Mouse (Mus musculus): Measurements from ENCODE around the gene Shisa6. TPM values are rescaled to one million over a fixed set of nuclear protein-coding genes. Genes with fewer than 3 reads are reported as not detected.

Gene Shisa6
- polyA plus RNA-seq, 1 experiment from 2014 or later = 1.8 TPM

- Histone ChIP-seq H3K9me3 (no peaks in the 10 kb centered on the region), H3K27ac (replicated peaks) (peak overlapping the region; percentile 62), H3K4me3 (peak overlapping the region; percentile 77), H3K36me3 (no peaks in the 10 kb centered on the region), H3K4me1 (peaks cover 38% of the 10 kb centered on the region), H3K27me3 (peaks cover 41% of the 10 kb centered on the region), H3K4me2 (replicated peaks) (peak overlapping the region; percentile 94), H3K9ac (replicated peaks) (peak overlapping the region; percentile 56)
- peak; percentile 86 for ATAC-seq (replicated peaks)
- under 1% methylated on average over 82 of the region's 126 CpGs for WGBS
Observed at GRCm38 (mm10) chr11:66526046-66526980, 549 bp upstream of the Shisa6 start.

- Histone ChIP-seq H3K36me3 (no peaks in the 10 kb centered on the region), H3K4me1 (peaks cover 38% of the 10 kb centered on the region), H3K9me3 (no peaks in the 10 kb centered on the region), H3K4me3 (peak overlapping the region; percentile 77), H3K27ac (replicated peaks) (no peak overlapping the region), H3K27me3 (peaks cover 36% of the 10 kb centered on the region), H3K4me2 (replicated peaks) (peak overlapping the region; percentile 94), H3K9ac (replicated peaks) (no peak overlapping the region)
- 43% methylated on average over 4 of the region's 4 CpGs for WGBS
- no peak for ATAC-seq (replicated peaks)
Observed at GRCm38 (mm10) chr11:66524251-66524650, 1.5 kb downstream of the Shisa6 start.

GRCm38 (mm10) chr11:66522376-66522775 lies 3.4 kb downstream of the Shisa6 start:
- no peak overlapping the region for H3K27ac ChIP-seq (replicated peaks)
- H3K9me3 ChIP-seq = no peaks in the 10 kb centered on the region
- 57% methylated on average over 4 of the region's 4 CpGs for WGBS
- H3K36me3 ChIP-seq = no peaks in the 10 kb centered on the region
- no peak overlapping the region for H3K9ac ChIP-seq (replicated peaks)
- peaks cover 29% of the 10 kb centered on the region for H3K27me3 ChIP-seq
- ATAC-seq (replicated peaks) = no peak
- H3K4me2 ChIP-seq (replicated peaks) = no peak overlapping the region
- H3K4me3 ChIP-seq = no peak overlapping the region
- peaks cover 31% of the 10 kb centered on the region for H3K4me1 ChIP-seq

- no peak overlapping the region for H3K4me2 ChIP-seq (replicated peaks)
- ATAC-seq (replicated peaks) = no peak
- WGBS = 83% methylated on average over 6 of the region's 6 CpGs
- H3K27ac ChIP-seq (replicated peaks) = no peak overlapping the region
- H3K9ac ChIP-seq (replicated peaks) = no peak overlapping the region
- no peaks in the 10 kb centered on the region for H3K36me3 ChIP-seq
- peaks cover 14% of the 10 kb centered on the region; the same call in 1 of the 2 replicates for H3K4me1 ChIP-seq
- no peak overlapping the region for H3K4me3 ChIP-seq
- H3K27me3 ChIP-seq = peaks cover 9% of the 10 kb centered on the region
- no peaks in the 10 kb centered on the region for H3K9me3 ChIP-seq
Observed at GRCm38 (mm10) chr11:66519386-66519785, 6.4 kb downstream of the Shisa6 start.

- H3K4me3 ChIP-seq = no peak overlapping the region
- H3K27me3 ChIP-seq = no peaks in the 10 kb centered on the region
- H3K36me3 ChIP-seq = no peaks in the 10 kb centered on the region
- no peak overlapping the region for H3K4me2 ChIP-seq (replicated peaks)
- H3K9ac ChIP-seq (replicated peaks) = no peak overlapping the region
- no peaks in the 10 kb centered on the region for H3K4me1 ChIP-seq
- 91% methylated on average over 5 of the region's 5 CpGs for WGBS
- ATAC-seq (replicated peaks) = no peak
- H3K9me3 ChIP-seq = no peaks in the 10 kb centered on the region
- no peak overlapping the region for H3K27ac ChIP-seq (replicated peaks)
Observed at GRCm38 (mm10) chr11:66514346-66514745, 11.4 kb downstream of the Shisa6 start.

GRCm38 (mm10) chr11:66500951-66501350 lies 24.8 kb downstream of the Shisa6 start:
- 70% methylated on average over 2 of the region's 2 CpGs for WGBS

GRCm38 (mm10) chr11:66498857-66499445 lies 26.8 kb downstream of the Shisa6 start:
- Histone ChIP-seq H3K4me1 (no peaks in the 10 kb centered on the region), H3K4me3 (no peak overlapping the region), H3K9me3 (no peaks in the 10 kb centered on the region), H3K4me2 (replicated peaks) (no peak overlapping the region), H3K36me3 (no peaks in the 10 kb centered on the region), H3K9ac (replicated peaks) (no peak overlapping the region), H3K27ac (replicated peaks) (no peak overlapping the region), H3K27me3 (no peaks in the 10 kb centered on the region)
- WGBS = 70% methylated on average over 9 of the region's 9 CpGs
- no peak for ATAC-seq (replicated peaks)

More at GRCm38 (mm10) chr11:66500951-66501350, 24.8 kb downstream of the Shisa6 start:
- no peaks in the 10 kb centered on the region for H3K4me1 ChIP-seq
- H3K4me3 ChIP-seq = no peak overlapping the region
- no peak for ATAC-seq (replicated peaks)
- H3K4me2 ChIP-seq (replicated peaks) = no peak overlapping the region
- no peaks in the 10 kb centered on the region for H3K36me3 ChIP-seq
- no peak overlapping the region for H3K27ac ChIP-seq (replicated peaks)
- H3K9ac ChIP-seq (replicated peaks) = no peak overlapping the region
- H3K9me3 ChIP-seq = no peaks in the 10 kb centered on the region
- H3K27me3 ChIP-seq = no peaks in the 10 kb centered on the region

GRCm38 (mm10) chr11:66496235-66496634 lies 29.5 kb downstream of the Shisa6 start:
- no peak overlapping the region for H3K4me2 ChIP-seq (replicated peaks)
- no peaks in the 10 kb centered on the region for H3K27me3 ChIP-seq
- no peak overlapping the region for H3K9ac ChIP-seq (replicated peaks)
- no peak for ATAC-seq (replicated peaks)
- no peak overlapping the region for H3K4me3 ChIP-seq
- H3K4me1 ChIP-seq = no peaks in the 10 kb centered on the region
- 77% methylated on average over 9 of the region's 9 CpGs for WGBS
- no peaks in the 10 kb centered on the region for H3K9me3 ChIP-seq
- no peak overlapping the region for H3K27ac ChIP-seq (replicated peaks)
- H3K36me3 ChIP-seq = no peaks in the 10 kb centered on the region

- WGBS = 85% methylated on average over 3 of the region's 3 CpGs
- ATAC-seq (replicated peaks) = no peak
- Histone ChIP-seq H3K4me1 (no peaks in the 10 kb centered on the region), H3K36me3 (no peaks in the 10 kb centered on the region), H3K4me3 (no peak overlapping the region), H3K9me3 (no peaks in the 10 kb centered on the region), H3K4me2 (replicated peaks) (no peak overlapping the region), H3K27me3 (no peaks in the 10 kb centered on the region), H3K9ac (replicated peaks) (no peak overlapping the region), H3K27ac (replicated peaks) (no peak overlapping the region)
Observed at GRCm38 (mm10) chr11:66494391-66494790, 31.4 kb downstream of the Shisa6 start.

- Histone ChIP-seq H3K4me2 (replicated peaks) (no peak overlapping the region), H3K4me1 (no peaks in the 10 kb centered on the region), H3K9me3 (no peaks in the 10 kb centered on the region), H3K27me3 (no peaks in the 10 kb centered on the region), H3K9ac (replicated peaks) (no peak overlapping the region), H3K36me3 (no peaks in the 10 kb centered on the region), H3K27ac (replicated peaks) (no peak overlapping the region), H3K4me3 (no peak overlapping the region)
- WGBS = 62% methylated on average over 4 of the region's 4 CpGs
- ATAC-seq (replicated peaks) = no peak
Observed at GRCm38 (mm10) chr11:66487765-66488164, 38.0 kb downstream of the Shisa6 start.

- Histone ChIP-seq H3K4me1 (no peaks in the 10 kb centered on the region), H3K27ac (replicated peaks) (no peak overlapping the region), H3K36me3 (no peaks in the 10 kb centered on the region), H3K9me3 (no peaks in the 10 kb centered on the region), H3K4me3 (no peak overlapping the region), H3K4me2 (replicated peaks) (no peak overlapping the region), H3K9ac (replicated peaks) (no peak overlapping the region), H3K27me3 (no peaks in the 10 kb centered on the region)
- 69% methylated on average over 6 of the region's 6 CpGs for WGBS
- ATAC-seq (replicated peaks) = no peak
Observed at GRCm38 (mm10) chr11:66482501-66482900, 43.3 kb downstream of the Shisa6 start.

- Histone ChIP-seq H3K4me1 (no peaks in the 10 kb centered on the region), H3K36me3 (no peaks in the 10 kb centered on the region), H3K4me2 (replicated peaks) (no peak overlapping the region), H3K9ac (replicated peaks) (no peak overlapping the region), H3K27me3 (no peaks in the 10 kb centered on the region), H3K9me3 (no peaks in the 10 kb centered on the region), H3K4me3 (no peak overlapping the region), H3K27ac (replicated peaks) (no peak overlapping the region)
- ATAC-seq (replicated peaks) = no peak
- 5% methylated on average over 5 of the region's 5 CpGs for WGBS
Observed at GRCm38 (mm10) chr11:66442631-66443030, 83.1 kb downstream of the Shisa6 start.
